Mouse (Mus musculus) testis, adult 2 months (tissue): ENCODE data around the gene Stx16. TPM values are rescaled to one million over a fixed set of nuclear protein-coding genes. Genes with fewer than 3 reads are reported as not detected.

Experiments used
- H3K27ac ChIP-seq: fragments of 200-500 bp; 2 replicates; pipeline ENCODE4 v1.5.1; 2012; ENCODE audit warnings: low read depth, low read length; ENCODE audit not compliant: control insufficient read depth, insufficient read depth
- H3K27me3 ChIP-seq: fragments of 200-500 bp; 2 replicates; pipeline ENCODE4 v1.6.1; 2012; ENCODE audit warnings: mild to moderate bottlenecking, low read length, moderate library complexity; ENCODE audit not compliant: control insufficient read depth, insufficient read depth
- H3K36me3 ChIP-seq: fragments of 200-500 bp; 2 replicates; pipeline ENCODE4 v1.6.1; 2012; ENCODE audit warnings: mild to moderate bottlenecking, low read length; ENCODE audit not compliant: control insufficient read depth, insufficient read depth
- H3K4me1 ChIP-seq: fragments of 200-500 bp; 2 replicates; pipeline ENCODE4 v1.6.1; 2012; ENCODE audit warnings: low read length; ENCODE audit not compliant: control insufficient read depth, insufficient read depth
- H3K4me3 ChIP-seq: fragments of 200-500 bp; 2 replicates; pipeline ENCODE4 v1.5.1; 2012; ENCODE audit warnings: low read depth, mild to moderate bottlenecking, low read length, moderate library complexity, mixed read lengths; ENCODE audit not compliant: control insufficient read depth
- CTCF ChIP-seq: fragments of 200-500 bp; IDR thresholded peaks from 2 replicates; pipeline ENCODE4 v1.5.1; 2012; ENCODE audit warnings: low read depth, mild to moderate bottlenecking, inconsistent platforms, low read length, moderate library complexity; ENCODE audit not compliant: control insufficient read depth, insufficient read depth, insufficient replicate concordance
- POLR2A ChIP-seq: fragments of 200-500 bp; IDR thresholded peaks from 2 replicates; pipeline ENCODE4 v1.6.1; 2012; ENCODE audit warnings: low read depth, mild to moderate bottlenecking, inconsistent platforms, low read length, moderate library complexity; ENCODE audit not compliant: control insufficient read depth
- polyA plus RNA-seq: library from polyadenylated mRNA; depleted of rRNA; stranded (reverse); fragments of >200 nt; gene quantifications from 2 replicates; pipeline ENCODE4 v1.2.3, GENCODE M21; 2012

The Stx16 gene
- polyA plus RNA-seq, 1 experiment: 26.4 TPM

- H3K4me1 ChIP-seq: peaks cover 2% of the 10 kb centered on the region
- H3K27me3 ChIP-seq: no peaks in the 10 kb centered on the region
- H3K4me3 ChIP-seq: peak overlapping the region; percentile 76
- TF ChIP-seq POLR2A (no peak), CTCF (no peak)
- no peaks in the 10 kb centered on the region for H3K36me3 ChIP-seq
- no peak overlapping the region for H3K27ac ChIP-seq
Measured at GRCm38 (mm10) chr2:174120631-174121030, 44.5 kb downstream of the Stx16 start.

GRCm38 (mm10) chr2:174121411-174121947 lies 45.4 kb downstream of the Stx16 start:
- no peaks in the 10 kb centered on the region for H3K36me3 ChIP-seq
- H3K27ac ChIP-seq: no peak overlapping the region
- H3K4me1 ChIP-seq: peaks cover 3% of the 10 kb centered on the region
- TF ChIP-seq POLR2A (no peak), CTCF (no peak)
- H3K4me3 ChIP-seq: no peak overlapping the region
- H3K27me3 ChIP-seq: no peaks in the 10 kb centered on the region

- no peak for TF ChIP-seq CTCF
- TF ChIP-seq POLR2A: no peak
- Histone ChIP-seq H3K4me1 (peaks cover 3% of the 10 kb centered on the region), H3K27ac (no peak overlapping the region), H3K27me3 (no peaks in the 10 kb centered on the region), H3K36me3 (no peaks in the 10 kb centered on the region), H3K4me3 (no peak overlapping the region)
Measured at GRCm38 (mm10) chr2:174122331-174122730, 46.2 kb downstream of the Stx16 start.

GRCm38 (mm10) chr2:174123731-174124130 lies 47.6 kb downstream of the Stx16 start:
- Histone ChIP-seq H3K27ac (no peak overlapping the region), H3K4me1 (peaks cover 3% of the 10 kb centered on the region), H3K36me3 (no peaks in the 10 kb centered on the region), H3K27me3 (no peaks in the 10 kb centered on the region), H3K4me3 (no peak overlapping the region)
- TF ChIP-seq CTCF (no peak), POLR2A (no peak)

GRCm38 (mm10) chr2:174126522-174127375 lies 50.6 kb downstream of the Stx16 start:
- Histone ChIP-seq H3K27me3 (no peaks in the 10 kb centered on the region), H3K36me3 (no peaks in the 10 kb centered on the region), H3K27ac (no peak overlapping the region), H3K4me1 (peaks cover 2% of the 10 kb centered on the region; the same call in 1 of the 2 replicates), H3K4me3 (no peak overlapping the region)
- TF ChIP-seq POLR2A (no peak), CTCF (no peak)

- Histone ChIP-seq H3K4me3 (no peak overlapping the region), H3K36me3 (no peaks in the 10 kb centered on the region), H3K27ac (no peak overlapping the region), H3K27me3 (no peaks in the 10 kb centered on the region), H3K4me1 (peaks cover 2% of the 10 kb centered on the region; the same call in 1 of the 2 replicates)
- TF ChIP-seq POLR2A: no peak
- no peak for TF ChIP-seq CTCF
Measured at GRCm38 (mm10) chr2:174127376-174127713, 51.2 kb downstream of the Stx16 start.

GRCm38 (mm10) chr2:174128926-174129325 lies 52.8 kb downstream of the Stx16 start:
- no peak for TF ChIP-seq POLR2A
- no peak for TF ChIP-seq CTCF
- no peaks in the 10 kb centered on the region for H3K36me3 ChIP-seq
- H3K27ac ChIP-seq: no peak overlapping the region
- no peaks in the 10 kb centered on the region for H3K27me3 ChIP-seq
- H3K4me1 ChIP-seq: peaks cover 2% of the 10 kb centered on the region; the same call in 1 of the 2 replicates
- H3K4me3 ChIP-seq: no peak overlapping the region
